Mouse (Mus musculus) G1E (cell line): Measurements from ENCODE around the gene Atg9b. TPM values are rescaled to one million over a fixed set of nuclear protein-coding genes. Genes with fewer than 3 reads are reported as not detected.

Experiments used
- ATAC-seq: 2 replicates; pipeline ENCODE4 v1.8.0; 2016; ENCODE audit warnings: mild to moderate bottlenecking; ENCODE audit not compliant: insufficient number of reproducible peaks, poor library complexity, low FRiP score, severe bottlenecking; ENCODE audit errors: extremely low read depth
- DNase-seq: peaks from one replicate; pipeline ENCODE4 v3.0.0; 2012; ENCODE audit warnings: low spot score
- H3K27me3 ChIP-seq: 2 replicates; pipeline ENCODE4 v1.6.1; 2012; ENCODE audit warnings: mild to moderate bottlenecking, low read length, inconsistent platforms; ENCODE audit not compliant: insufficient read depth
- H3K36me3 ChIP-seq: replicated peaks from 2 replicates; pipeline ENCODE3; 2012; ENCODE audit warnings: mild to moderate bottlenecking, inconsistent platforms
- H3K4me1 ChIP-seq: 2 replicates; pipeline ENCODE4 v1.6.1; 2012; ENCODE audit warnings: low read depth, low read length, inconsistent platforms, mixed read lengths; ENCODE audit not compliant: insufficient read depth
- H3K4me3 ChIP-seq: 2 replicates; pipeline ENCODE4 v1.5.1; 2012; ENCODE audit warnings: low read depth, mild to moderate bottlenecking, inconsistent platforms, low read length, moderate library complexity, mixed read lengths
- H3K9me3 ChIP-seq: replicated peaks from 2 replicates; pipeline ENCODE4 v1.6.1; 2012; ENCODE audit warnings: inconsistent platforms
- CTCF ChIP-seq: IDR thresholded peaks from 2 replicates; pipeline ENCODE4 v1.5.1; 2012; ENCODE audit warnings: low read depth, low read length, inconsistent platforms, mixed read lengths
- GATA1 ChIP-seq: IDR thresholded peaks from 2 replicates; pipeline ENCODE4 v1.6.1; 2012; ENCODE audit warnings: borderline replicate concordance, low read length, inconsistent platforms, mixed read lengths
- GATA2 ChIP-seq: IDR thresholded peaks from 2 replicates; pipeline ENCODE4 v1.6.1; 2012; ENCODE audit warnings: low read depth, low read length, inconsistent platforms, borderline replicate concordance
- POLR2AphosphoS5 ChIP-seq: IDR thresholded peaks from 2 replicates; pipeline ENCODE4 v1.6.1; 2012; ENCODE audit warnings: low read depth, low read length, inconsistent platforms; ENCODE audit not compliant: insufficient replicate concordance
- TAL1 ChIP-seq: conservative IDR thresholded peaks from 2 replicates; pipeline ENCODE4 v1.6.1; 2012; ENCODE audit warnings: low read depth, low read length, inconsistent platforms, mixed read lengths
- polyA plus RNA-seq: library from polyadenylated mRNA; stranded (reverse); fragments of >175 nt; gene quantifications from 2 replicates; pipeline ENCODE4 v1.2.3, GENCODE M21; 2012
- total RNA-seq, 2 experiments: library from RNA; stranded (forward) in 1 of 2; stranded (reverse) in 1 of 2; fragments of 200-1000 nt in 1 of 2; fragments of >200 nt in 1 of 2; fragmentation: Nextera tagmentation in 1 of 2; gene quantifications; 2 replicates each; pipeline ENCODE4 v1.2.3; 2014 to 2017

Gene Atg9b
- total and polyA plus RNA-seq, 3 experiments: 0.11 to 0.15 TPM; not detected in 1

DNA sequence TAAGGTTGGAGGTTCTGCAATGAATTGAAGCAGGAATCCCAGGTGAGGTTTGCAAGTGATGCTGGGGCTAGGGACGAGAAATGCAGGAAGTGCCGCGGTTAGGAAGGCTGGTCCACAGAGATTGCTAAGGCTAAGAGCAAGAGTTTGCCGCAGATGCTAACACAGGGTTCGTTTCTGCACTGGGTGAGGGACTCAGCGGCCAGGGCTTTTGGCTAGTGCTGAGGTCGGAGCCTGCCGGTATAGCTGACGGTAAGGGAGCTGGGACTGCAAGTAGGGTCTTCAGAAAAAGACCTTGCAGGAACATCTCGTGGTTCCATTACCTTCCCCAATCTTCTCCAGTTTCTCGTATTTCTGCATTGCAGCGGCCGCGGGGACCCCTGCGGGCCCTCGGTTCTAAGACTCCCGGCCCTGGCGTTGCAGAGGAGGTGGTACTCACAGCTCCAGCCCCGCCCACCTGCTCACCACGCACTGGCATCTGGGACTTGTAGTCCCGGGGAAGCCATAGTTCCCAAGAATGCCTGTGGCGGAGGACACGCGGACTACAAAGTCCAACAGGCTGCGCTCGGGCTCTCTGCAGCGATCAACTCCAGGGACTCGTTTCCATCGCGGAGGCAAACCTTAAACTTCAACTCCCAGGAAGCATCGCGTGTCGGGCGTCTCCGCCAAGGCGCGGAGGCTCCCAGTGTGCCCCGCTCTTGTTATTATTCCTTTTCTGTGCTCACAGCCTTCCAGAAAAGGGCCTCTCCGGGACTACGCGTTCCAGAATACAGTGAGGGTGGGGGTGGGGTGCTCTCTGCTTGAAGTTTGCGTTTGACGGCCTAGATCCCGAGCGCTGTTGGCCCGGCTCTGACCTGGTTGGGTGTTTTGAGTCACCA, 31.4 kb upstream of the Atg9b start, which contains the start of the genes Cdk5 and Slc4a2:
TSS of gene Cdk5 (minus strand) at position 402 of the 875 bp plus-strand sequence.
TSS of gene Slc4a2 (plus strand) at position 709 of the 875 bp plus-strand sequence.
- TF ChIP-seq POLR2AphosphoS5: no peak
- no peak for TF ChIP-seq GATA2
- TF ChIP-seq GATA1: no peak
- no peak for TF ChIP-seq TAL1
- TF ChIP-seq CTCF: no peak
- Histone ChIP-seq H3K4me3 (peak within 1 kb of the TSS; percentile 74), H3K4me1 (peaks cover 53% of the 10 kb centered on the region), H3K36me3 (peaks cover 49% of the 10 kb centered on the region), H3K27me3 (no peaks in the 10 kb centered on the region), H3K9me3 (no peaks in the 10 kb centered on the region)
- peak; percentile 86 for DNase-seq
- peak; percentile 92 for ATAC-seq

DNA sequence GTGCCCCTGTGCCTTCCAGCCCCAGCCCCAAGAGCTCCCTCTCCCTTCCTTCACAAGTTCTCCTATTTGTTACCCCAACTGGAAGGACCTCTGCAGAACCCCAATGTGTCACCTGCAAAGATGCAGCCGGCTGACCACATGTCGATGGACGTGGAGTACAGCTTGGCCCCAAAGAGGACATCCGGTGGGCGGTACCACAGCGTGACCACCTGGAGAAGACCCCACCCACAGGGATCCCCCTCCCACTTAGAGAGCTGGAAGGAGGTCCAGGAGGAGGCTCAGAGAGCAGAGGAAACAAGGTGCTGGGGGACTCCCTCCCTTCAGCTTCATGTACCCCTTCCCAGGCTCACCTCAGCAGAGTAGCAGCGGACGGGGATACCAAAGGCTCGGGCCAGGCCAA, 28.4 kb upstream of the Atg9b start:
- Histone ChIP-seq H3K27me3 (peaks cover 4% of the 10 kb centered on the region), H3K9me3 (no peaks in the 10 kb centered on the region), H3K36me3 (peaks cover 53% of the 10 kb centered on the region), H3K4me3 (no peak overlapping the region), H3K4me1 (peaks cover 34% of the 10 kb centered on the region)
- TF ChIP-seq CTCF (no peak), POLR2AphosphoS5 (no peak), GATA2 (no peak), GATA1 (no peak), TAL1 (no peak)
- DNase-seq: no peak
- no peak for ATAC-seq

DNA sequence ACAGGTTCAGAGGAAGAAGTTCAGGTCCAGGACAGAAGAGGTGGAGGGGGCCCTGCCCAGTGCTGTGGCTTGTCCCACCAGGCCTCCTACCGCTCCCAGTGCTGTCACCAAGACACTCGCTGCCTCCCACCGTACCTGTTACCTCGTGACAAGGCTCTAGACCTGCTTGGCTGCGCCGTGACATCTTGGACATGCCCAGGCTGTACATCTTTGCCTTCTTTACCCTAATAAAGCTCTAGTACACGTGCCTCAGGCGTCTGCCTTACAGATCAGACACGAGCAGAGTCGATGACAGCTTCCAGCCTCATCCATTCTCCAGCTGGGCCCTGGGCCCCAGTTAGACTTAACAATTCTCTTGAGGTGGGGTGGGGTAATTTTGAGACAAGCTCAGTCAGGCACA, 25.6 kb upstream of the Atg9b start:
- DNase-seq: no peak
- no peaks in the 10 kb centered on the region for H3K9me3 ChIP-seq
- no peak for ATAC-seq
- peaks cover 30% of the 10 kb centered on the region for H3K27me3 ChIP-seq
- no peak overlapping the region for H3K4me3 ChIP-seq
- peaks cover 17% of the 10 kb centered on the region for H3K4me1 ChIP-seq
- peaks cover 53% of the 10 kb centered on the region for H3K36me3 ChIP-seq
- TF ChIP-seq GATA2 (no peak), GATA1 (no peak), TAL1 (no peak), CTCF (no peak), POLR2AphosphoS5 (no peak)

DNA sequence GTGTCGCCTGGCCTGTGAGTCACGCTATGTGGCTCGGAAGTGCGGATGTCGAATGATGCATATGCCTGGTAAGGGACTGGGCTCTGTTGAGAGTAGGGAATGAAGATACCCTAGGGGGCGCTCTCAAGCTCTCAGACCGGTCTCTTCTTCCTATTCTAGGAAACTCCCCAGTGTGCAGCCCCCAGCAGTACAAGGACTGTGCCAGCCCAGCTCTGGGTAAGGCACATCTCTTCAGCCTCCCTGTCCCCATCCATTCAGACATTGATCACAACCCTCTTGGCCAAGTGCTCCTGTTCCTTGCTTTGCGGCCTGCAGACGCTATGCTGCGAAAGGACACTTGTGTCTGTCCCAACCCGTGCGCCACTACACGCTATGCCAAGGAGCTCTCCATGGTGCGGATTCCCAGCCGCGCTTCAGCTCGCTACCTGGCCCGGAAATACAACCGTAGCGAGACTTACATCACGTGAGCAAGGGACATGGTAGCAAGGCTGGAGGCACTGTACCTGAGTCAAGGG, 24.3 kb upstream of the Atg9b start:
- Histone ChIP-seq H3K9me3 (no peaks in the 10 kb centered on the region), H3K4me3 (no peak overlapping the region), H3K27me3 (peaks cover 30% of the 10 kb centered on the region), H3K4me1 (peaks cover 13% of the 10 kb centered on the region), H3K36me3 (peaks cover 43% of the 10 kb centered on the region)
- DNase-seq (peak; percentile 54), ATAC-seq (no peak)
- TF ChIP-seq CTCF: peak; percentile 23; the same call in 1 of the 2 replicates
- TF ChIP-seq GATA2: no peak
- no peak for TF ChIP-seq GATA1
- no peak for TF ChIP-seq TAL1
- TF ChIP-seq POLR2AphosphoS5: no peak

DNA sequence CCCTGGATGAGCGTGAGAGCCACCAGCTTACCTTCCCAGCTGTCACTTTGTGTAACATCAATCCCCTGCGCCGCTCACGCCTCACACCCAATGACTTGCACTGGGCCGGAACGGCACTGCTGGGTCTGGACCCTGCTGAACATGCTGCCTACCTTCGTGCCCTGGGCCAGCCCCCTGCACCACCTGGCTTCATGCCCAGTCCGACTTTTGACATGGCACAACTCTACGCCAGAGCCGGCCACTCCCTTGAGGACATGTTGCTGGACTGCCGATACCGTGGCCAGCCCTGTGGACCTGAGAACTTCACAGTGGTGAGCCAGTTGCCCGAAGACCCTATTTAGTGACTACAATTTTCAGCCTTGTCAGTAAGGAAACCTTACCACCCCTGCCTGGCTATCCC, 22.0 kb upstream of the Atg9b start:
- Histone ChIP-seq H3K36me3 (peaks cover 37% of the 10 kb centered on the region), H3K4me1 (peaks cover 13% of the 10 kb centered on the region), H3K9me3 (no peaks in the 10 kb centered on the region), H3K27me3 (peaks cover 30% of the 10 kb centered on the region), H3K4me3 (no peak overlapping the region)
- DNase-seq (no peak), ATAC-seq (no peak)
- TF ChIP-seq POLR2AphosphoS5 (no peak), GATA2 (no peak), TAL1 (no peak), GATA1 (no peak), CTCF (no peak)
